Mouse (Mus musculus) heart, adult 2 months (tissue): ENCODE measurements around the gene Gm10024. TPM values are rescaled to one million over a fixed set of nuclear protein-coding genes. Genes with fewer than 3 reads are reported as not detected.
"Not testable (repeated sequence)": the region's sequence is repeated elsewhere in the genome, so short reads cannot be mapped to it uniquely, and the experiment has no call there.

Source experiments
- DNase-seq, 2 experiments: peaks; one replicate each; pipeline ENCODE4 v3.0.0; 2021
- H3K27ac ChIP-seq: fragments of 200-600 bp; 2 replicates; pipeline ENCODE4 v1.8.1; 2022
- H3K27me3 ChIP-seq: fragments of 200-500 bp; 2 replicates; pipeline ENCODE4 v1.6.1; 2012; ENCODE audit warnings: mild to moderate bottlenecking, low read length, inconsistent platforms, mixed read lengths; ENCODE audit not compliant: control insufficient read depth, insufficient read depth
- H3K36me3 ChIP-seq: fragments of 200-500 bp; 2 replicates; pipeline ENCODE4 v1.6.1; 2012; ENCODE audit warnings: low read length, inconsistent platforms; ENCODE audit not compliant: control insufficient read depth, insufficient read depth
- H3K4me1 ChIP-seq: fragments of 200-500 bp; 2 replicates; pipeline ENCODE4 v1.6.1; 2011; ENCODE audit warnings: low read length; ENCODE audit not compliant: control insufficient read depth, insufficient read depth
- H3K4me3 ChIP-seq: fragments of 200-600 bp; 2 replicates; pipeline ENCODE4 v1.8.1; 2022
- H3K79me2 ChIP-seq: fragments of 200-500 bp; replicated peaks from 2 replicates; pipeline ENCODE4 v1.6.1; 2012; ENCODE audit warnings: mild to moderate bottlenecking, inconsistent platforms, low read length, moderate library complexity, mixed read lengths; ENCODE audit not compliant: control insufficient read depth, insufficient read depth
- H3K9ac ChIP-seq: fragments of 200-500 bp; 2 replicates; pipeline ENCODE4 v1.6.1; 2012; ENCODE audit warnings: low read depth, mild to moderate bottlenecking, control low read depth, inconsistent platforms, low read length, mixed read lengths
- CTCF ChIP-seq: fragments of 200-600 bp; IDR thresholded peaks from 2 replicates; pipeline ENCODE4 v1.8.1; 2022; ENCODE audit warnings: antibody characterized with exemption, mild to moderate bottlenecking, moderate library complexity
- EP300 ChIP-seq: fragments of 200-500 bp; IDR thresholded peaks from 2 replicates; pipeline ENCODE4 v1.6.1; 2011; ENCODE audit warnings: low read depth, low read length, control low read depth; ENCODE audit not compliant: insufficient read depth
- POLR2A ChIP-seq: fragments of 200-500 bp; IDR thresholded peaks from 2 replicates; pipeline ENCODE4 v1.6.1; 2011; ENCODE audit warnings: mild to moderate bottlenecking, low read depth, low read length, control low read depth; ENCODE audit not compliant: insufficient read depth
- WGBS: fragments of 180-500 bp; shearing (Covaris S2); methylation state at CpG from one replicate; pipeline ENCODE4 v1.1.7; 2018; 5-methylcytosine and 5-hydroxymethylcytosine counted together
- intact Hi-C: fragments of 180-260 bp; cut with DNase I; formaldehyde crosslinking; loops from one replicate; pipeline ENCODE4 v1.15.1; 2025
- polyA plus RNA-seq: library from polyadenylated mRNA; depleted of rRNA; stranded (reverse); fragments of >200 nt; gene quantifications from 2 replicates; pipeline ENCODE4 v1.2.3, GENCODE M21; 2012
- total RNA-seq, 2 experiments: library from RNA; stranded (reverse); gene quantifications; 2 replicates each; pipeline ENCODE4 v1.2.3; 2021

Gm10024 gene
- total and polyA plus RNA-seq, 3 experiments = not detected

DNA sequence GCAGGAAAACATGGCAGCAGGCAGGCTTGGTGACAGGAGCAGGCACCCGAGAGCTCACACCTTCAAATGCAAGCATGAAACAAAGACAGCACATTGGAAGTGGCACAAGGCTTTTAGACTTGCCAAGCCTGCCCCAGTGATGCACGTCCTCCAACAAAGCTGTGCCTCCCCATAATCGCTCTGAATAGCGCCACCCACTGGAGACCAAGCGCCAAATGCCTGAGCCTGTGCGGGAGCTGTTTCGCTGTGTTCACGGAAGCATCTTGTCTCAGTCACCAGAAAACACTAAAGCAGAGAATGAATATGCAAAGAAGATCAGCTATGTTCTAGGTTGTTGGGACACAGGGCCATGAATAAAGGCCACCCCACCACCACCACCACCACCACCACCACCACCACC is 13.6 kb downstream of the Gm10024 start:
- Histone ChIP-seq H3K27me3 (no peaks in the 10 kb centered on the region), H3K4me1 (no peaks in the 10 kb centered on the region), H3K4me3 (no peak overlapping the region), H3K9ac (no peak overlapping the region), H3K79me2 (no peaks in the 10 kb centered on the region), H3K27ac (no peak overlapping the region), H3K36me3 (no peaks in the 10 kb centered on the region)
- DNase-seq = no peak
- no peak for TF ChIP-seq CTCF
- TF ChIP-seq EP300 = no peak
- TF ChIP-seq POLR2A = no peak
- WGBS = 77% methylated on average over 8 of the region's 8 CpGs
- intact Hi-C loops = no loop called here

DNA sequence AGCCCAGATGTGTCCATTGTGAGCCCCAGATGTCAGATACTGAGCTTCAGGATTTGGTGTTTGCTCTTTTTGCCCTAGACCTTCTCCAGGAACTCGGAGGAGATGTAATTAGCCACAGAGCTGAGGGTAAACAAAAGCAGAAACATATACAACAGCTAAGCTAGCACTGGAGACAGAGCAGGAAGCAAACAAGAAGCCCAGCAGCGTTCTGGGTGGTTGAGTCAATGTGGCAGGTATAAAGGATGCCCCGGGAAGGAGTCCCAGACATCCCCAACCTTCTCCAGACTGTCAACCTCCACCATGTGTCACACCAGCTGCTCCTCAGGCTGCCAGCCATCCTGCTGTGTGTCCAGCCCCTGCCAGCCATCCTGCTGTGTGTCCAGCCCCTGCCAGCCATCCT is 14.9 kb downstream of the Gm10024 start, which contains the start of gene Gm10100:
Gene Gm10100, plus strand, starts transcription at position 301 of the 400 bp plus-strand sequence.
- Histone ChIP-seq H3K27ac (no peak within 1 kb of the TSS), H3K9ac (no peak within 1 kb of the TSS), H3K27me3 (no peaks in the 10 kb centered on the region), H3K4me1 (no peaks in the 10 kb centered on the region), H3K4me3 (no peak within 1 kb of the TSS), H3K79me2 (no peaks in the 10 kb centered on the region), H3K36me3 (no peaks in the 10 kb centered on the region)
- intact Hi-C loops = no loop called here
- no peak for DNase-seq
- TF ChIP-seq POLR2A (no peak), EP300 (no peak), CTCF (no peak)
- 29% methylated on average over 3 of the region's 3 CpGs for WGBS

DNA sequence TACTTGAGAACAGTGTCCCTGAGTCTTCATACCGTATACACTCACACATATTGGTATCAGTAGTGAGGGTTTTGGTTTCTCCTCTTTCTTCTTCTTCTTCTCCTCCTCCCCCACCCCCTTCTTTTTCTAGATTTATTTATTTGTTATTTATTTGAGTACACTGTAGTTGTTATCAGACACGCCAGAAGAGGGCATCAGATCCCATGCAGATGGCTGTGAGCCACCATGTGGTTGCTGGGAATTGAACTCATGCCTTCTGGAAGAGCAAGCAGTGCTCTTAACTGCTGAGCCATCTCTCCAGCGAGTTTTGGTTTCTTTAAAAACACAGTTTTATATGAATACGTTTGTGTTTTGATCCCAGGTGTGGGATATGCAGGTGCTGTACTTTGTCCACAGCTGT is 17.0 kb downstream of the Gm10024 start:
- H3K36me3 ChIP-seq = no peaks in the 10 kb centered on the region
- no peaks in the 10 kb centered on the region for H3K79me2 ChIP-seq
- H3K4me3 ChIP-seq = no peak overlapping the region
- intact Hi-C loops = no loop called here
- TF ChIP-seq EP300 (no peak), CTCF (peak; percentile 56)
- H3K4me1 ChIP-seq = no peaks in the 10 kb centered on the region
- H3K27me3 ChIP-seq = no peaks in the 10 kb centered on the region
- WGBS = 61% methylated on average over 4 of the region's 4 CpGs
- no peak overlapping the region for H3K9ac ChIP-seq
- no peak overlapping the region for H3K27ac ChIP-seq
- DNase-seq = no peak

DNA sequence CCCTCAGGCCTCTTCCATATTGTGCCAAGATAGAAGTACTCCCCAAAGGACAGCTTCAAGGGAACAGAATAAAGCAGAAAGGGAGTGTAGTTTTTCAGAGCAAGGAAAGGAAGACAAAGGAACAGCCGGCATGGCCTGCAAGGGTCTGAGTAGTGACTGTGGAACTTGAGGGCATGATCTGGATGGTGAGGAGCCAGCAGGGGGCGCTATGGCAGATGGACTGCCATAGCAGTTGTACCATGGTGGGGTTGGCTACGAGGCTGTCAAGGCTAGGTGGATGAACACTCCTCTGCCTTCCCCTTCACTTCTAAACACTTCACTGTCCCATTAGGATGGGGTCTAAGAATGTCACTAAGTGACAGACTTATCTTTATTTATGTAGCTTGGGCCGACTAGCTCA is 18.0 kb downstream of the Gm10024 start:
- Histone ChIP-seq H3K36me3 (no peaks in the 10 kb centered on the region), H3K4me1 (no peaks in the 10 kb centered on the region), H3K27me3 (no peaks in the 10 kb centered on the region), H3K79me2 (no peaks in the 10 kb centered on the region), H3K27ac (no peak overlapping the region), H3K9ac (no peak overlapping the region), H3K4me3 (no peak overlapping the region)
- intact Hi-C loops = loop anchor here (1.0 kb wide), 1 partner anchor 150 kb away; no protein-coding TSS in a partner anchor
- peak; percentile 53 for TF ChIP-seq CTCF
- no peak for TF ChIP-seq EP300
- 49% methylated on average over 4 of the region's 4 CpGs for WGBS
- DNase-seq = no peak

DNA sequence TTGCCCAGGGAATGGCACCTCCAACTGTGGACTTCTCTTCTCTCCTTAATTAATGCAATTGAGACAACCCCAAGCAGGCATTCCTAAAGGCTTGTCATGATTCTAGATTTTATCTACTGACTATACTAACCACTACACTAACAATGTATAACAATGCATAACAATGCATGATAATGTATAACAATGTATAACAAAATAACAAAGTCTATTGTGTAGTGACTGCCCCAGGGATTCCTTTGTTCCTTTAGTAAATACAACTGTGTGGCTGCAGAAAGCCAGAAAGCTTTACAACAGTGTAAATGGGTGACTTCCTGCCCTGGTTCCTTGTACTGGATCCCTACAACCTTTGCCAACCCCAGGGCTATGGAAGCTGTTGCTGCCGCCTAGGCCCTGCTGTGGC is 24.7 kb downstream of the Gm10024 start:
- intact Hi-C loops = no loop called here
- Histone ChIP-seq H3K4me1 (no peaks in the 10 kb centered on the region), H3K27ac (no peak overlapping the region), H3K4me3 (no peak overlapping the region), H3K9ac (no peak overlapping the region), H3K79me2 (no peaks in the 10 kb centered on the region), H3K27me3 (no peaks in the 10 kb centered on the region), H3K36me3 (no peaks in the 10 kb centered on the region)
- TF ChIP-seq EP300 (no peak), CTCF (no peak), POLR2A (no peak)
- DNase-seq = no peak
- WGBS = 97% methylated on average over 1 of the region's 1 CpGs

DNA sequence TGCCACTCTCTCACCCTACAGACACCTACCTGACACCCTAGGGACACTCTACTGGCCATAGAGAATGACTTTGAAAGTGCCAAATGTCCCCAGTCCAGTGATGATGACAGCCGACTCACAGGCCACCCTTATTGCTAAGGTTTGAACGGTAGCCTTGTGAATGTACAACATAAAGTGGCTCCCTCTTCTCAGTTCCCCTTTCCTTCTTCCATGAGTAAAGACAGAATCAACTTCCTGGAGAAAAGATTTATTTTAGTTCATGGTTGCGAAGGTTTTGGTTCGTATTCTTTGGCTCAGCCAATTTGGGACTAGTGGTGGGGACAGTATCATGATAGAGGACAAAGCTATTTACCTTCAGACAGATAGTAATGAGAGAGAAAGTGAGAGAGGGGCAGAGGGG is 27.7 kb downstream of the Gm10024 start:
- 83% methylated on average over 4 of the region's 4 CpGs for WGBS
- Histone ChIP-seq H3K36me3 (no peaks in the 10 kb centered on the region), H3K4me1 (no peaks in the 10 kb centered on the region), H3K79me2 (no peaks in the 10 kb centered on the region), H3K9ac (no peak overlapping the region), H3K27ac (no peak overlapping the region), H3K4me3 (no peak overlapping the region), H3K27me3 (no peaks in the 10 kb centered on the region)
- no peak for TF ChIP-seq CTCF
- no peak for DNase-seq
- intact Hi-C loops = no loop called here

DNA sequence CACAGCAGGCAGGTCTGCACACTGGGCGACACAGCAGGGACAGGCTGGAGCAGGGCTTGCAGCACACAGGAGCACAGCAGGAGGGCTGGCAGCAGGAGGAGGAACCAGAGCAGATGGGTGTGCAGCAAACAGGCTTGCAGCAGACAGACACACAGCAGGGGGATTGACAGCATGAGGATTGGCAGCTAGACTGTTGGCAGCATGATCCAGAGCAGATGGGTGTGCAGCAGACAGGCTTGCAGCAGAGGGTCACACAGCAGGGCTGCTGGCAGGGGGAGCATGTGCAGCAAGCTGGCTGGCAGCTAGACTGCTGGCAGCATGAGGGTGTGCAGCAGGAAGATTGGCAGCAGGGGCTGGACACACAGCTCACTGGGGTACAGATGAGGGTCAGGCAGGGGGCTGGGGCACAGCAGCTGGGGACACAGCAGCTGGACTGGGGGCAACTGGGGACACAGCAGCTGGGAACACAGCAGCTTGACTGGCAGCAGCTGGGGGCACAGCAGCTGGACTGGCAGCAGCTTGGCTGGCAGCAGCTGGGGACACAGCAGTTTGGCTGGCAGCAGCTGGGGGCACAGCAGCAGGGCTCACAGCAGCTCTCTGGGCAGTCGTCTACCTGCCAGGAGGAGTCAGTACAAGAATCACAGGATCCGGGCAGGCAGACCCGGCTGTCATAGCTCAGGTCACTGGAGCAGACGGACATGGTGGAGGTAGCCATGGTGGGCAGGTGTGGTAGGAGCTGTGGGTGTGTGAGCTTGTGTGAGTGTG is 30.8 kb downstream of the Gm10024 start, which contains the start of gene Gm18596:
Gene Gm18596, minus strand, starts transcription at position 715 of the 765 bp plus-strand sequence.
- DNase-seq, H3K4me3 ChIP-seq, H3K4me1 ChIP-seq, H3K79me2 ChIP-seq, H3K27me3 ChIP-seq, H3K27ac ChIP-seq, H3K9ac ChIP-seq, intact Hi-C loops, H3K36me3 ChIP-seq: not testable (repeated sequence)
- 59% methylated on average over 5 of the region's 5 CpGs for WGBS

DNA sequence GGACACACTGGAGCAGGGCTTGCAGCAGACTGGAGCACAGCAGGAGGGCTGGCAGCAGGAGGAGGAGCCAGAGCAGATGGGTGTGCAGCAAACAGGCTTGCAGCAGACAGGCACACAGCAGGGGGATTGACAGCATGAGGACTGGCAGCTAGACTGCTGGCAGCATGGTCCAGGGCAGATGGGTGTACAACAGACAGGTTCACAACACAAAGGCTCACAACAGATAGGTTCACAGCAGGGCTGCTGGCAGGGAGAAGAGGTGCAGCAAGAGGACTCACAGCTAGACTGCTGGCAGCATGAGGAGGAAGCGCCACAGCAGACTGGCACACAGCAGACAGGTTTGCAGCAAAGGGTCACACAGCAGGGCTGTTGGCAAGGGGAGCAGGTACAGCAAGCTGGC is 39.4 kb downstream of the Gm10024 start:
- H3K27ac ChIP-seq, H3K36me3 ChIP-seq, H3K79me2 ChIP-seq, H3K9ac ChIP-seq, intact Hi-C loops, H3K27me3 ChIP-seq, H3K4me3 ChIP-seq, DNase-seq, H3K4me1 ChIP-seq: not testable (repeated sequence)
- WGBS = 70% methylated on average over 1 of the region's 1 CpGs

DNA sequence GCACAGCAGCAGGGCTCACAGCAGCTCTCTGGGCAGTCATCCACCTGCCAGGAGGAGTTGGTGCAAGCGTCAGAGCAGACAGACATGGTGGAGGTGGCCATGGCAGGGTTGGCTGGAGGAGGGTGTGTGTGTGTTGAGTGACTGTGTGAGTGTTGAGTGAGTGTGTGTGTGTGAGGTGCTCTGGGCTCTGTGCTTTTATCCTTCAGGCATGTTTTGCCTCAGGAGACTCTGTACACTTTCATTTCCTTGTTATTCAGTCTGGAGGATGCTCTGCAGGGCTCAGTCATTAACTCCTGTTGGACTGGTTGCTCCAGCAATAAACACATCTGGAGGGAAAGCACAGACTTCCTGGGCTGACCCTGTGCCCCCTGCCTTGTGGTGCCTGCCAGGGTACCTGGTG is 40.0 kb downstream of the Gm10024 start, which contains the start of gene Gm9736:
Gene Gm9736, minus strand, starts transcription at position 101 of the 400 bp plus-strand sequence.
- H3K36me3 ChIP-seq, H3K9ac ChIP-seq, H3K4me1 ChIP-seq, H3K79me2 ChIP-seq, intact Hi-C loops, H3K27me3 ChIP-seq, H3K27ac ChIP-seq, H3K4me3 ChIP-seq, DNase-seq: not testable (repeated sequence)
- 45% methylated on average over 1 of the region's 1 CpGs for WGBS
